Mouse (Mus musculus): ENCODE results near the gene Usp47. TPM values are rescaled to one million over a fixed set of nuclear protein-coding genes. Genes with fewer than 3 reads are reported as not detected.
A peak's percentile ranks its signal among the peaks of the same experiment; 100 is the strongest.

The Usp47 gene
- polyA plus RNA-seq, 1 experiment from 2014 or later, result 82.0 TPM

- peak overlapping the region; percentile 89 for H3K4me2 ChIP-seq (ENCODE audit: low read length)
- H3K4me3 ChIP-seq (ENCODE audit: low read depth, low read length), result peak overlapping the region; percentile 98
- H3K9ac ChIP-seq (ENCODE audit: low read length), result peak overlapping the region; percentile 98
- 30% methylated on average over 7 of the region's 7 CpGs for WGBS
- H3K9me3 ChIP-seq (replicated peaks; ENCODE audit: control insufficient read depth, low read length), result no peaks in the 10 kb centered on the region
- DNase-seq (ENCODE audit: low spot score) (no peak), ATAC-seq (no peak)
- H3K27ac ChIP-seq (ENCODE audit: low read depth, low read length), result no peak overlapping the region
- H3K36me3 ChIP-seq (ENCODE audit: control insufficient read depth, insufficient read depth, low read length), result no peaks in the 10 kb centered on the region
- peaks cover 27% of the 10 kb centered on the region for H3K4me1 ChIP-seq (ENCODE audit: control insufficient read depth, insufficient read depth, low read length)
- H3K27me3 ChIP-seq (replicated peaks; ENCODE audit: control insufficient read depth, insufficient read depth, low read length), result no peaks in the 10 kb centered on the region
Observed at GRCm38 (mm10) chr7:112024446-112024730, 1.1 kb downstream of the Usp47 start.

- Histone ChIP-seq H3K9ac (ENCODE audit: low read length) (peak overlapping the region; percentile 29; the same call in 1 of the 2 replicates), H3K4me1 (ENCODE audit: control insufficient read depth, insufficient read depth, low read length) (peaks cover 27% of the 10 kb centered on the region), H3K27ac (ENCODE audit: low read depth, low read length) (no peak overlapping the region), H3K36me3 (ENCODE audit: control insufficient read depth, insufficient read depth, low read length) (no peaks in the 10 kb centered on the region), H3K4me3 (ENCODE audit: low read depth, low read length) (peak overlapping the region; percentile 98), H3K4me2 (ENCODE audit: low read length) (peak overlapping the region; percentile 89), H3K27me3 (replicated peaks; ENCODE audit: control insufficient read depth, insufficient read depth, low read length) (no peaks in the 10 kb centered on the region), H3K9me3 (replicated peaks; ENCODE audit: control insufficient read depth, low read length) (no peaks in the 10 kb centered on the region)
- 31% methylated on average over 5 of the region's 5 CpGs for WGBS
- no peak for DNase-seq (ENCODE audit: low spot score)
- ATAC-seq, result no peak
Observed at GRCm38 (mm10) chr7:112024856-112025255, 1.6 kb downstream of the Usp47 start.

GRCm38 (mm10) chr7:112030594-112030993 lies 7.3 kb downstream of the Usp47 start:
- Histone ChIP-seq H3K36me3 (ENCODE audit: control insufficient read depth, insufficient read depth, low read length) (no peaks in the 10 kb centered on the region), H3K27ac (ENCODE audit: low read depth, low read length) (no peak overlapping the region), H3K4me1 (ENCODE audit: control insufficient read depth, insufficient read depth, low read length) (peaks cover 16% of the 10 kb centered on the region), H3K4me3 (ENCODE audit: low read depth, low read length) (no peak overlapping the region), H3K4me2 (ENCODE audit: low read length) (no peak overlapping the region), H3K27me3 (replicated peaks; ENCODE audit: control insufficient read depth, insufficient read depth, low read length) (no peaks in the 10 kb centered on the region), H3K9ac (ENCODE audit: low read length) (no peak overlapping the region), H3K9me3 (replicated peaks; ENCODE audit: control insufficient read depth, low read length) (no peaks in the 10 kb centered on the region)
- 91% methylated on average over 1 of the region's 1 CpGs for WGBS
- DNase-seq (ENCODE audit: low spot score), result no peak
- no peak for ATAC-seq

GRCm38 (mm10) chr7:112035804-112036203 lies 12.5 kb downstream of the Usp47 start:
- H3K27me3 ChIP-seq (replicated peaks; ENCODE audit: control insufficient read depth, insufficient read depth, low read length), result no peaks in the 10 kb centered on the region
- H3K27ac ChIP-seq (ENCODE audit: low read depth, low read length), result no peak overlapping the region
- ATAC-seq (no peak), DNase-seq (ENCODE audit: low spot score) (no peak)
- 73% methylated on average over 2 of the region's 2 CpGs for WGBS
- H3K4me2 ChIP-seq (ENCODE audit: low read length), result no peak overlapping the region
- no peak overlapping the region for H3K9ac ChIP-seq (ENCODE audit: low read length)
- no peak overlapping the region for H3K4me3 ChIP-seq (ENCODE audit: low read depth, low read length)
- H3K4me1 ChIP-seq (ENCODE audit: control insufficient read depth, insufficient read depth, low read length), result no peaks in the 10 kb centered on the region
- no peaks in the 10 kb centered on the region for H3K36me3 ChIP-seq (ENCODE audit: control insufficient read depth, insufficient read depth, low read length)
- H3K9me3 ChIP-seq (replicated peaks; ENCODE audit: control insufficient read depth, low read length), result no peaks in the 10 kb centered on the region

GRCm38 (mm10) chr7:112036636-112037035 lies 13.3 kb downstream of the Usp47 start:
- H3K27me3 ChIP-seq (replicated peaks; ENCODE audit: control insufficient read depth, insufficient read depth, low read length), result no peaks in the 10 kb centered on the region
- 81% methylated on average over 1 of the region's 1 CpGs for WGBS
- H3K4me3 ChIP-seq (ENCODE audit: low read depth, low read length), result no peak overlapping the region
- no peaks in the 10 kb centered on the region for H3K36me3 ChIP-seq (ENCODE audit: control insufficient read depth, insufficient read depth, low read length)
- H3K27ac ChIP-seq (ENCODE audit: low read depth, low read length), result no peak overlapping the region
- no peaks in the 10 kb centered on the region for H3K4me1 ChIP-seq (ENCODE audit: control insufficient read depth, insufficient read depth, low read length)
- DNase-seq (ENCODE audit: low spot score) (no peak), ATAC-seq (no peak)
- H3K9me3 ChIP-seq (replicated peaks; ENCODE audit: control insufficient read depth, low read length), result no peaks in the 10 kb centered on the region
- no peak overlapping the region for H3K9ac ChIP-seq (ENCODE audit: low read length)
- no peak overlapping the region for H3K4me2 ChIP-seq (ENCODE audit: low read length)

GRCm38 (mm10) chr7:112040271-112040670 lies 17.0 kb downstream of the Usp47 start:
- Histone ChIP-seq H3K9ac (ENCODE audit: low read length) (no peak overlapping the region), H3K4me3 (ENCODE audit: low read depth, low read length) (no peak overlapping the region), H3K4me1 (ENCODE audit: control insufficient read depth, insufficient read depth, low read length) (no peaks in the 10 kb centered on the region), H3K27ac (ENCODE audit: low read depth, low read length) (no peak overlapping the region), H3K27me3 (replicated peaks; ENCODE audit: control insufficient read depth, insufficient read depth, low read length) (no peaks in the 10 kb centered on the region), H3K36me3 (ENCODE audit: control insufficient read depth, insufficient read depth, low read length) (no peaks in the 10 kb centered on the region), H3K4me2 (ENCODE audit: low read length) (no peak overlapping the region), H3K9me3 (replicated peaks; ENCODE audit: control insufficient read depth, low read length) (no peaks in the 10 kb centered on the region)
- DNase-seq (ENCODE audit: low spot score) (no peak), ATAC-seq (no peak)

- Histone ChIP-seq H3K4me1 (ENCODE audit: control insufficient read depth, insufficient read depth, low read length) (no peaks in the 10 kb centered on the region; the same call in 1 of the 2 replicates), H3K4me2 (ENCODE audit: low read length) (no peak overlapping the region), H3K36me3 (ENCODE audit: control insufficient read depth, insufficient read depth, low read length) (no peaks in the 10 kb centered on the region), H3K4me3 (ENCODE audit: low read depth, low read length) (no peak overlapping the region), H3K9me3 (replicated peaks; ENCODE audit: control insufficient read depth, low read length) (no peaks in the 10 kb centered on the region), H3K27ac (ENCODE audit: low read depth, low read length) (no peak overlapping the region), H3K9ac (ENCODE audit: low read length) (no peak overlapping the region), H3K27me3 (replicated peaks; ENCODE audit: control insufficient read depth, insufficient read depth, low read length) (no peaks in the 10 kb centered on the region)
- no peak for DNase-seq (ENCODE audit: low spot score)
- WGBS, result 80% methylated on average over 2 of the region's 2 CpGs
- no peak for ATAC-seq
Observed at GRCm38 (mm10) chr7:112042758-112043157, 19.5 kb downstream of the Usp47 start.

GRCm38 (mm10) chr7:112045249-112045648 lies 21.9 kb downstream of the Usp47 start:
- H3K4me3 ChIP-seq (ENCODE audit: low read depth, low read length), result no peak overlapping the region
- H3K9ac ChIP-seq (ENCODE audit: low read length), result no peak overlapping the region
- no peaks in the 10 kb centered on the region for H3K36me3 ChIP-seq (ENCODE audit: control insufficient read depth, insufficient read depth, low read length)
- H3K4me2 ChIP-seq (ENCODE audit: low read length), result no peak overlapping the region
- DNase-seq (ENCODE audit: low spot score), result no peak
- H3K9me3 ChIP-seq (replicated peaks; ENCODE audit: control insufficient read depth, low read length), result no peaks in the 10 kb centered on the region
- 88% methylated on average over 1 of the region's 1 CpGs for WGBS
- no peaks in the 10 kb centered on the region; the same call in 1 of the 2 replicates for H3K4me1 ChIP-seq (ENCODE audit: control insufficient read depth, insufficient read depth, low read length)
- H3K27ac ChIP-seq (ENCODE audit: low read depth, low read length), result no peak overlapping the region
- no peaks in the 10 kb centered on the region for H3K27me3 ChIP-seq (replicated peaks; ENCODE audit: control insufficient read depth, insufficient read depth, low read length)
- no peak for ATAC-seq

GRCm38 (mm10) chr7:112045794-112046388 lies 22.6 kb downstream of the Usp47 start:
- H3K4me3 ChIP-seq (ENCODE audit: low read depth, low read length), result no peak overlapping the region
- no peaks in the 10 kb centered on the region for H3K9me3 ChIP-seq (replicated peaks; ENCODE audit: control insufficient read depth, low read length)
- H3K27ac ChIP-seq (ENCODE audit: low read depth, low read length), result no peak overlapping the region
- H3K9ac ChIP-seq (ENCODE audit: low read length), result no peak overlapping the region
- H3K4me1 ChIP-seq (ENCODE audit: control insufficient read depth, insufficient read depth, low read length), result no peaks in the 10 kb centered on the region; the same call in 1 of the 2 replicates
- 75% methylated on average over 3 of the region's 3 CpGs for WGBS
- H3K27me3 ChIP-seq (replicated peaks; ENCODE audit: control insufficient read depth, insufficient read depth, low read length), result no peaks in the 10 kb centered on the region
- no peak for ATAC-seq
- H3K4me2 ChIP-seq (ENCODE audit: low read length), result no peak overlapping the region
- no peak for DNase-seq (ENCODE audit: low spot score)
- H3K36me3 ChIP-seq (ENCODE audit: control insufficient read depth, insufficient read depth, low read length), result no peaks in the 10 kb centered on the region
